ENCODE assay signal across 9 mouse cellular contexts in genomic region chr1:155025862-155026478, GRCm38 (mm10).
DNase-seq lines count a peak whose midpoint lies in the region; ATAC-seq and TF ChIP-seq lines count a peak whose summit lies in the region.
"Had no signal": no experiment of that assay in that cellular context is flagged by ENCODE, and none has a peak within 500 bp of the region (broad histone marks: within the 10 kb centered on the region; RNA-seq: fewer than 3 reads in every experiment).

No protein-coding gene starts in this region.

- TF ChIP-seq POLR2A in MEL (IDR thresholded peaks at IDR 0.05; ENCODE audit: control insufficient read depth in 1 of 2, insufficient read depth in 1 of 2, low read depth in 1 of 2, low read length in 2 of 2, poor library complexity in 1 of 2): no peak
- no peak for TF ChIP-seq POLR2A in brain, embryonic 14.5 days (IDR thresholded peaks at IDR 0.05; ENCODE audit: borderline replicate concordance, extremely low read depth, insufficient read depth, insufficient read length, poor library complexity, severe bottlenecking)

- TF ChIP-seq EP300 in MEL (IDR thresholded peaks at IDR 0.05; ENCODE audit: low read depth in 1 of 2, low read length in 2 of 2): no peak
- TF ChIP-seq EP300 in lung, postnatal 0 days (IDR thresholded peaks at IDR 0.05): no peak

- WGBS in lung, postnatal 0 days: 17% methylated on average over 5 of the region's 5 CpGs

- no peak overlapping the region for H3K27ac ChIP-seq in MEL (ENCODE audit: control insufficient read depth, low read depth, low read length)
- no peak overlapping the region for H3K27ac ChIP-seq in lung, postnatal 0 days (ENCODE audit: low read length)
- H3K27ac ChIP-seq: lung, embryonic 15.5 days had no signal

- H3K79me2 ChIP-seq in MEL (ENCODE audit: control insufficient read depth, insufficient read depth, low read length, poor library complexity): no peaks in the 10 kb centered on the region

- no peaks in the 10 kb centered on the region for H3K9me3 ChIP-seq in MEL (replicated peaks; ENCODE audit: insufficient read depth, low read length)
- H3K9me3 ChIP-seq in lung, postnatal 0 days (ENCODE audit: low read length): no peaks in the 10 kb centered on the region
- H3K9me3 ChIP-seq: lung, embryonic 15.5 days had no signal

- no peaks in the 10 kb centered on the region for H3K27me3 ChIP-seq in MEL (ENCODE audit: control insufficient read depth in 1 of 2, insufficient read depth in 2 of 2, low read length in 2 of 2)
- no peaks in the 10 kb centered on the region for H3K27me3 ChIP-seq in lung, postnatal 0 days (replicated peaks; ENCODE audit: insufficient read depth, low read length)
- H3K27me3 ChIP-seq: lung, embryonic 15.5 days had no signal

- H3K4me3 ChIP-seq in MEL (ENCODE audit: control insufficient read depth in 1 of 2, insufficient read depth in 1 of 2, low read depth in 2 of 2, low read length in 2 of 2): no peak overlapping the region
- no peak overlapping the region for H3K4me3 ChIP-seq in lung, postnatal 0 days (ENCODE audit: low read depth, low read length)
- H3K4me3 ChIP-seq: lung, embryonic 15.5 days had no signal

- DNase-seq in MEL (ENCODE audit: low read depth, low spot score): peak; percentile 82
- DNase-seq in brain, embryonic 14.5 days (ENCODE audit: low read depth): peak; percentile 92
- DNase-seq in fibroblast of lung, adult 2 months (ENCODE audit: low read depth): peak; percentile 35
- DNase-seq in heart, postnatal 14 days: peak; percentile 74 to 90
- peak; percentile 74 to 95 for DNase-seq in layer of hippocampus, adult 18-20 months (ENCODE audit: low spot score in 2 of 2)
- DNase-seq in lung, postnatal 0 days (ENCODE audit: low spot score): peak; percentile 86
- DNase-seq in retina, embryonic 14.5 days (ENCODE audit: low spot score): peak; percentile 95
- peak; percentile 60 to 66 for DNase-seq in urinary bladder, postnatal 36 days (ENCODE audit: low spot score in 2 of 2)

- peaks cover 4 to 27% of the 10 kb centered on the region in 2 experiments for H3K4me1 ChIP-seq in MEL (ENCODE audit: control insufficient read depth in 1 of 2, insufficient read depth in 2 of 2, low read length in 2 of 2)
- H3K4me1 ChIP-seq in lung, postnatal 0 days (ENCODE audit: insufficient read depth, low read depth, low read length): no peaks in the 10 kb centered on the region

- peaks cover 0 to 12% of the 10 kb centered on the region in 2 experiments; a peak in 2 of 4 replicates for H3K36me3 ChIP-seq in MEL (ENCODE audit: control insufficient read depth in 1 of 2, insufficient read depth in 2 of 2, low read length in 2 of 2)
- H3K36me3 ChIP-seq in lung, postnatal 0 days (ENCODE audit: insufficient read depth, low read length): no peaks in the 10 kb centered on the region
- H3K36me3 ChIP-seq: lung, embryonic 15.5 days had no signal

- ATAC-seq in lung, postnatal 0 days: peak; percentile 59

- TF ChIP-seq CTCF in MEL (IDR thresholded peaks at IDR 0.05 in 2 of 3, conservative IDR thresholded peaks at IDR 0.05 in 1 of 3; ENCODE audit: control insufficient read depth in 1 of 3, insufficient read depth in 1 of 3, low read depth in 2 of 3, low read length in 3 of 3, poor library complexity in 1 of 3, severe bottlenecking in 1 of 3): peak; percentile 66 to 98 (median 84)
- peak; percentile 76; the same call in 1 of the 2 replicates for TF ChIP-seq CTCF in brain, embryonic 14.5 days (IDR thresholded peaks at IDR 0.05; ENCODE audit: borderline replicate concordance, extremely low read depth, insufficient read depth, insufficient read length)
- TF ChIP-seq CTCF in lung, postnatal 0 days (IDR thresholded peaks at IDR 0.05): peak; percentile 94

- H3K4me2 ChIP-seq in lung, postnatal 0 days (replicated peaks; ENCODE audit: low read depth, low read length): no peak overlapping the region
- H3K4me2 ChIP-seq: lung, embryonic 15.5 days had no signal

- H3K9ac ChIP-seq in MEL (ENCODE audit: control insufficient read depth, low read depth, low read length, poor library complexity, severe bottlenecking): no peak overlapping the region
- no peak overlapping the region for H3K9ac ChIP-seq in lung, postnatal 0 days (replicated peaks; ENCODE audit: low read depth)
- H3K9ac ChIP-seq: lung, embryonic 15.5 days had no signal

- intact Hi-C loops in heart, postnatal 14 days (cut with DNase I): loop anchor here (1.0 to 10.0 kb wide), 3 partner anchors 23 to 509 kb away; no protein-coding TSS in a partner anchor

- TF ChIP-seq RAD21 in MEL (IDR thresholded peaks at IDR 0.05; ENCODE audit: low read depth, low read length): no peak; the same call in none of the 2 replicates

TF ChIP-seq in MEL, 35 proteins besides CTCF, POLR2A, EP300 and RAD21:
- TF ChIP-seq TBP (IDR thresholded peaks at IDR 0.05; ENCODE audit: low read depth, low read length): no peak
- TF ChIP-seq GABPA (IDR thresholded peaks at IDR 0.05; ENCODE audit: low read depth, low read length): no peak
- no peak for TF ChIP-seq KAT2A (conservative IDR thresholded peaks at IDR 0.05; ENCODE audit: low read depth, low read length)
- no peak for TF ChIP-seq ELF1 (IDR thresholded peaks at IDR 0.05; ENCODE audit: low read depth, low read length)
- TF ChIP-seq TCF12 (IDR thresholded peaks at IDR 0.05; ENCODE audit: low read depth, low read length): no peak
- peak; percentile 16; the same call in 1 of the 2 replicates for TF ChIP-seq BHLHE40 (IDR thresholded peaks at IDR 0.05; ENCODE audit: borderline replicate concordance, low read depth, low read length)
- no peak for TF ChIP-seq POLR2AphosphoS2 (IDR thresholded peaks at IDR 0.05; ENCODE audit: low read length)
- peak; percentile 53; the same call in 1 of the 2 replicates for TF ChIP-seq SIN3A (IDR thresholded peaks at IDR 0.05; ENCODE audit: low read length)
- TF ChIP-seq ZNF384 (IDR thresholded peaks at IDR 0.05; ENCODE audit: low read depth, low read length): 0 out of 2 replicates have a peak, but pooled peaks have one; percentile 9
- peak; percentile 11; the same call in 1 of the 2 replicates for TF ChIP-seq RCOR1 (IDR thresholded peaks at IDR 0.05; ENCODE audit: low read depth, low read length)
- no peak for TF ChIP-seq USF2 (IDR thresholded peaks at IDR 0.05; ENCODE audit: borderline replicate concordance in 1 of 2, insufficient read depth in 1 of 2, low read depth in 1 of 2, low read length in 2 of 2)
- no peak for TF ChIP-seq TAL1 (IDR thresholded peaks at IDR 0.05; ENCODE audit: low read length)
- peak; percentile 46; the same call in 1 of the 2 replicates for TF ChIP-seq MAZ (IDR thresholded peaks at IDR 0.05; ENCODE audit: low read depth, low read length)
- no peak for TF ChIP-seq JUND (IDR thresholded peaks at IDR 0.05; ENCODE audit: low read depth, low read length)
- no peak for TF ChIP-seq HCFC1 (IDR thresholded peaks at IDR 0.05; ENCODE audit: low read depth, low read length)
- TF ChIP-seq GATA1 (IDR thresholded peaks at IDR 0.05; ENCODE audit: low read depth, low read length): no peak
- no peak for TF ChIP-seq MEF2A (IDR thresholded peaks at IDR 0.05; ENCODE audit: extremely low read depth, insufficient replicate concordance, low read depth, low read length, poor library complexity, severe bottlenecking)
- no peak for TF ChIP-seq MAX (IDR thresholded peaks at IDR 0.05; ENCODE audit: low read length)
- TF ChIP-seq ZKSCAN1 (IDR thresholded peaks at IDR 0.05; ENCODE audit: low read depth, low read length): no peak
- TF ChIP-seq NRF1 (IDR thresholded peaks at IDR 0.05; ENCODE audit: insufficient read depth, low read depth, low read length, poor library complexity, severe bottlenecking): no peak
- no peak for TF ChIP-seq CHD2 (IDR thresholded peaks at IDR 0.05; ENCODE audit: low read length)
- TF ChIP-seq MYB (IDR thresholded peaks at IDR 0.05; ENCODE audit: low read depth, low read length): no peak
- no peak for TF ChIP-seq ZMIZ1 (IDR thresholded peaks at IDR 0.05; ENCODE audit: low read depth, low read length)
- no peak for TF ChIP-seq E2F4 (IDR thresholded peaks at IDR 0.05; ENCODE audit: borderline replicate concordance, low read depth, low read length)
- TF ChIP-seq MXI1 (IDR thresholded peaks at IDR 0.05; ENCODE audit: low read depth, low read length): no peak
- TF ChIP-seq ETS1 (IDR thresholded peaks at IDR 0.05; ENCODE audit: low read depth, low read length): no peak
- TF ChIP-seq SMC3 (IDR thresholded peaks at IDR 0.05; ENCODE audit: low read depth, low read length): peak; percentile 98
- TF ChIP-seq USF1 (IDR thresholded peaks at IDR 0.05; ENCODE audit: low read depth, low read length): no peak
- no peak for TF ChIP-seq UBTF (IDR thresholded peaks at IDR 0.05; ENCODE audit: borderline replicate concordance, insufficient read depth, low read depth, low read length)
- TF ChIP-seq MAFK (IDR thresholded peaks at IDR 0.05; ENCODE audit: borderline replicate concordance, low read depth, low read length): no peak
- peak; percentile 57; the same call in 1 of the 2 replicates for TF ChIP-seq MYC (IDR thresholded peaks at IDR 0.05; ENCODE audit: low read depth, low read length)
- no peak for TF ChIP-seq NELFE (IDR thresholded peaks at IDR 0.05; ENCODE audit: low read depth, low read length)
- peak; percentile 99 for TF ChIP-seq ZC3H11A (IDR thresholded peaks at IDR 0.05; ENCODE audit: low read depth, low read length)
- no peak for TF ChIP-seq POLR2AphosphoS5 (IDR thresholded peaks at IDR 0.05; ENCODE audit: borderline replicate concordance, low read depth, low read length)
- no peak for TF ChIP-seq CHD1 (IDR thresholded peaks at IDR 0.05; ENCODE audit: low read depth, low read length)

Comparison
In these comparisons a context has a peak if more than half of its experiments do, and no peak if none do; other contexts are left out.
1. DNase-seq: peak in every context shown above with its lines; median percentile 95 in retina, embryonic 14.5 days; 92 in brain, embryonic 14.5 days; 86 in lung, postnatal 0 days; 84 in layer of hippocampus, adult 18-20 months; 82 in MEL; 82 in heart, postnatal 14 days; 63 in urinary bladder, postnatal 36 days; 35 in fibroblast of lung, adult 2 months.